Mouse (Mus musculus) adrenal gland, postnatal 36 days (tissue): ENCODE results near the gene Tenm2. TPM values are rescaled to one million over a fixed set of nuclear protein-coding genes. Genes with fewer than 3 reads are reported as not detected.

Source experiments
- DNase-seq, 2 experiments: peaks; one replicate each; pipeline ENCODE4 v3.0.0; 2021; ENCODE audit warnings: mixed read lengths in 1 of 2
- total RNA-seq, 2 experiments: library from RNA; stranded (reverse); gene quantifications; 2 replicates each; pipeline ENCODE4 v1.2.3; 2021

Gene Tenm2
- total RNA-seq, 2 experiments from 2014 or later = 0.53 to 0.69 TPM

GRCm38 (mm10) chr11:36121410-36121929, 1114.3 kb downstream of the Tenm2 start:
- no peak for DNase-seq

GRCm38 (mm10) chr11:36120591-36121409, 1115.0 kb downstream of the Tenm2 start:
- no peak for DNase-seq

- no peak for DNase-seq
These were observed 1122.4 kb downstream of the Tenm2 start for GRCm38 (mm10) chr11:36113326-36113725.

- no peak for DNase-seq
These were observed 1126.6 kb downstream of the Tenm2 start for GRCm38 (mm10) chr11:36108970-36109731.

GRCm38 (mm10) chr11:36107840-36108239, 1127.9 kb downstream of the Tenm2 start:
- no peak for DNase-seq

GRCm38 (mm10) chr11:36106639-36107038, 1129.1 kb downstream of the Tenm2 start:
- DNase-seq = no peak

GRCm38 (mm10) chr11:36103556-36103955, 1132.2 kb downstream of the Tenm2 start:
- peak in 1 of 2 experiments; percentile 7 for DNase-seq

- DNase-seq = no peak
These were observed 1139.5 kb downstream of the Tenm2 start for GRCm38 (mm10) chr11:36096219-36096618.

GRCm38 (mm10) chr11:36090210-36090609, 1145.6 kb downstream of the Tenm2 start:
- DNase-seq = peak in 1 of 2 experiments; percentile 13

GRCm38 (mm10) chr11:36081399-36082053, 1154.2 kb downstream of the Tenm2 start:
- DNase-seq = no peak

- DNase-seq = no peak
These were observed 1155.0 kb downstream of the Tenm2 start for GRCm38 (mm10) chr11:36080766-36081165.

GRCm38 (mm10) chr11:36078391-36078790, 1157.4 kb downstream of the Tenm2 start:
- DNase-seq = no peak

GRCm38 (mm10) chr11:36074015-36074567, 1161.7 kb downstream of the Tenm2 start:
- DNase-seq = no peak

- DNase-seq = no peak
These were observed 1162.5 kb downstream of the Tenm2 start for GRCm38 (mm10) chr11:36073074-36073818.

- no peak for DNase-seq
These were observed 1163.1 kb downstream of the Tenm2 start for GRCm38 (mm10) chr11:36072646-36073045.

GRCm38 (mm10) chr11:36072038-36072437, 1163.7 kb downstream of the Tenm2 start:
- no peak for DNase-seq

- DNase-seq = no peak
These were observed 1176.4 kb downstream of the Tenm2 start for GRCm38 (mm10) chr11:36059325-36059843.

- DNase-seq = no peak
These were observed 1179.2 kb downstream of the Tenm2 start for GRCm38 (mm10) chr11:36056525-36056924.

GRCm38 (mm10) chr11:36054323-36054722, 1181.4 kb downstream of the Tenm2 start:
- no peak for DNase-seq

GRCm38 (mm10) chr11:36053457-36053856, 1182.3 kb downstream of the Tenm2 start:
- DNase-seq = no peak

- DNase-seq = peak in 1 of 2 experiments; percentile 27
These were observed 1183.2 kb downstream of the Tenm2 start for GRCm38 (mm10) chr11:36052598-36052997.
